8 mouse cellular contexts compared by ENCODE assay signal in the genomic region with DNA sequence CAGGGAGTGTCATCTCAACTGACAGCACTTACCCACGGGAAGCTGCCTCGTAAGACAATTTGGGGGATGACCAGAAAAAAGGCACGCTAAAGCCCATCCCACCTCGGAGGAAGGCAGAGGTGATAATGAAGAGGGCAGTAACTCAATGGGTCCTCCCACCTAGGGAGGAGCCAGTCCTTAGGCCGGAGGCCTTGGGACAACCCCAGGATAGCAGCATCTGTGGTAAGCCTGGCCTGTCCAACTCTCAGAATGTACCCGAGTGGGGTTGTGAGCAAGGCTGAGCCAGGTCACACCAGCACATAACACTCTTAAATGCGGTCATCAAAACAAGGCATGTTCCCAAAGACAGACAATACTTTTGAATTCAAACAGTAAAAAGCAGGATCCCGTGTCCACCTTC. TPM values are rescaled to one million over a fixed set of nuclear protein-coding genes. Genes with fewer than 3 reads are reported as not detected.
DNase-seq lines count a peak whose midpoint lies in the region; ATAC-seq and TF ChIP-seq lines count a peak whose summit lies in the region.

No protein-coding gene starts in this region.

- H3K9ac ChIP-seq in intestine, postnatal 0 days (ENCODE audit: low read depth, low read length) = peak overlapping the region; percentile 100; the same call in 1 of the 2 replicates

- peak; percentile 63 for ATAC-seq in erythroblast, adult 5-6 weeks (replicated peaks; ENCODE audit: low FRiP score, poor library complexity, severe bottlenecking)
- ATAC-seq in intestine, postnatal 0 days = no peak
- peak; percentile 28 for ATAC-seq in megakaryocyte-erythroid progenitor cell, adult 5-6 weeks (replicated peaks; ENCODE audit: low FRiP score, low TSS enrichment, poor library complexity, severe bottlenecking)

- peak overlapping the region; percentile 93 for H3K4me3 ChIP-seq in intestine, postnatal 0 days (ENCODE audit: low read depth, low read length)

- H3K4me2 ChIP-seq in intestine, postnatal 0 days (replicated peaks; ENCODE audit: low read depth) = peak overlapping the region; percentile 92

- DNase-seq in ovary, postnatal 36 days (ENCODE audit: low spot score) = peak; percentile 30
- DNase-seq in ovary, postnatal 14 days (ENCODE audit: low spot score) = no peak
- DNase-seq in thymus, postnatal 4 days = no peak
- no peak for DNase-seq in frontal cortex, adult 2 months (ENCODE audit: extremely low spot score in 1 of 2, low spot score in 1 of 2)
- no peak for DNase-seq in lung, postnatal 14 days

- TF ChIP-seq CTCF in intestine, postnatal 0 days (IDR thresholded peaks at IDR 0.05; ENCODE audit: low read depth) = no peak

- H3K27ac ChIP-seq in intestine, postnatal 0 days (ENCODE audit: low read depth, low read length) = no peak overlapping the region; the same call in 1 of the 2 replicates

- H3K4me1 ChIP-seq in intestine, postnatal 0 days (replicated peaks; ENCODE audit: control insufficient read depth, insufficient read depth, low read length) = peaks cover 3% of the 10 kb centered on the region; the same call in 1 of the 2 replicates

- no peaks in the 10 kb centered on the region for H3K9me3 ChIP-seq in intestine, postnatal 0 days (ENCODE audit: control insufficient read depth)

- WGBS in intestine, postnatal 0 days = 15% methylated on average over 8 of the region's 8 CpGs

- peaks cover 39% of the 10 kb centered on the region for H3K36me3 ChIP-seq in intestine, postnatal 0 days (ENCODE audit: control insufficient read depth, insufficient read depth)

- no peaks in the 10 kb centered on the region for H3K27me3 ChIP-seq in intestine, postnatal 0 days (replicated peaks; ENCODE audit: control insufficient read depth, insufficient read depth, low read length)

RNA-seq across cellular contexts. Expression of a gene that starts 1.6 kb away (rescaled TPM):
- total RNA-seq in erythroblast, adult 5-6 weeks (2015; ENCODE audit: low replicate concordance) = 32.9 and 37.6 TPM in 2 replicates
- total RNA-seq in erythroblast, adult 5-6 weeks (2017; ENCODE audit: low replicate concordance) = 29.8 and 34.2 TPM in 2 replicates
- polyA plus RNA-seq in intestine, postnatal 0 days (2015; fragmentation: Nextera tagmentation; extraction: Ambion mirVana) = 18.8 and 19.9 TPM in 2 replicates
- total RNA-seq in megakaryocyte-erythroid progenitor cell, adult 5-6 weeks (2014; fragmentation: Nextera tagmentation) = 211 and 252 TPM in 2 replicates
- 92.4 and 128 TPM in 2 replicates for total RNA-seq in megakaryocyte-erythroid progenitor cell, adult 5-6 weeks (2017)
- 62.6 and 64.9 TPM in 2 replicates for polyA plus RNA-seq in frontal cortex, adult 2 months (2012; rRNA removed)

RNA-seq across cellular contexts. Expression of a gene that starts 11.8 kb away (rescaled TPM):
- total RNA-seq in erythroblast, adult 5-6 weeks (2015; ENCODE audit: low replicate concordance) = not detected in 2 replicates
- total RNA-seq in erythroblast, adult 5-6 weeks (2017; ENCODE audit: low replicate concordance) = not detected in 2 replicates
- polyA plus RNA-seq in intestine, postnatal 0 days (2015; fragmentation: Nextera tagmentation; extraction: Ambion mirVana) = not detected in 2 replicates
- not detected in 2 replicates for total RNA-seq in megakaryocyte-erythroid progenitor cell, adult 5-6 weeks (2014; fragmentation: Nextera tagmentation)
- total RNA-seq in megakaryocyte-erythroid progenitor cell, adult 5-6 weeks (2017) = 0.91 TPM in 1 of 2 replicates, not detected in the other
- polyA plus RNA-seq in frontal cortex, adult 2 months (2012; rRNA removed) = 0.57 and 0.66 TPM in 2 replicates

RNA-seq across cellular contexts. Expression of a gene that starts 18.4 kb away (rescaled TPM):
- total RNA-seq in erythroblast, adult 5-6 weeks (2015; ENCODE audit: low replicate concordance) = not detected in 2 replicates
- total RNA-seq in erythroblast, adult 5-6 weeks (2017; ENCODE audit: low replicate concordance) = not detected in 2 replicates
- 0.22 and 0.25 TPM in 2 replicates for polyA plus RNA-seq in intestine, postnatal 0 days (2015; fragmentation: Nextera tagmentation; extraction: Ambion mirVana)
- total RNA-seq in megakaryocyte-erythroid progenitor cell, adult 5-6 weeks (2014; fragmentation: Nextera tagmentation) = not detected in 2 replicates
- not detected in 2 replicates for total RNA-seq in megakaryocyte-erythroid progenitor cell, adult 5-6 weeks (2017)
- 0.08 TPM in 1 of 2 replicates, not detected in the other for polyA plus RNA-seq in frontal cortex, adult 2 months (2012; rRNA removed)

RNA-seq across cellular contexts. Expression of a gene that starts 18.6 kb away (rescaled TPM):
- total RNA-seq in erythroblast, adult 5-6 weeks (2015; ENCODE audit: low replicate concordance) = 18.3 and 33.9 TPM in 2 replicates
- 34.3 and 59.5 TPM in 2 replicates for total RNA-seq in erythroblast, adult 5-6 weeks (2017; ENCODE audit: low replicate concordance)
- polyA plus RNA-seq in intestine, postnatal 0 days (2015; fragmentation: Nextera tagmentation; extraction: Ambion mirVana) = 43.3 and 43.5 TPM in 2 replicates
- total RNA-seq in megakaryocyte-erythroid progenitor cell, adult 5-6 weeks (2014; fragmentation: Nextera tagmentation) = 112 and 139 TPM in 2 replicates
- total RNA-seq in megakaryocyte-erythroid progenitor cell, adult 5-6 weeks (2017) = 214 and 264 TPM in 2 replicates
- 74.7 and 86.4 TPM in 2 replicates for polyA plus RNA-seq in frontal cortex, adult 2 months (2012; rRNA removed)

RNA-seq across cellular contexts. Expression of a gene that starts 29.2 kb away (rescaled TPM):
- total RNA-seq in erythroblast, adult 5-6 weeks (2015; ENCODE audit: low replicate concordance) = not detected in 2 replicates
- total RNA-seq in erythroblast, adult 5-6 weeks (2017; ENCODE audit: low replicate concordance) = not detected in 2 replicates
- polyA plus RNA-seq in intestine, postnatal 0 days (2015; fragmentation: Nextera tagmentation; extraction: Ambion mirVana) = 121 and 130 TPM in 2 replicates
- not detected in 2 replicates for total RNA-seq in megakaryocyte-erythroid progenitor cell, adult 5-6 weeks (2014; fragmentation: Nextera tagmentation)
- total RNA-seq in megakaryocyte-erythroid progenitor cell, adult 5-6 weeks (2017) = not detected in 2 replicates
- 1.0 and 1.7 TPM in 2 replicates for polyA plus RNA-seq in frontal cortex, adult 2 months (2012; rRNA removed)
